Mouse (Mus musculus) embryonic facial prominence, embryonic 12.5 days (tissue): ENCODE results near the gene Mypop. TPM values are rescaled to one million over a fixed set of nuclear protein-coding genes. Genes with fewer than 3 reads are reported as not detected.

Experiments used
- ATAC-seq: fragments of 200-750 bp; cut with Nextera tagmentation; 2 replicates; pipeline ENCODE4 v1.8.0; 2017; ENCODE audit not compliant: insufficient number of reproducible peaks, insufficient read depth, low FRiP score, low TSS enrichment
- H3K27ac ChIP-seq: fragments of 300-500 bp; sonication (generic); 2 replicates; pipeline ENCODE4 v1.5.1; 2016; ENCODE audit warnings: mild to moderate bottlenecking
- H3K27me3 ChIP-seq: fragments of 300-500 bp; sonication (generic); 2 replicates; pipeline ENCODE4 v1.6.1; 2016; ENCODE audit warnings: mild to moderate bottlenecking, moderate library complexity
- H3K36me3 ChIP-seq: fragments of 300-500 bp; sonication (generic); 2 replicates; pipeline ENCODE4 v1.6.1; 2016; ENCODE audit warnings: mild to moderate bottlenecking
- H3K4me1 ChIP-seq: fragments of 300-500 bp; sonication (generic); 2 replicates; pipeline ENCODE4 v1.6.1; 2016
- H3K4me2 ChIP-seq: fragments of 300-500 bp; sonication (generic); replicated peaks from 2 replicates; pipeline ENCODE4 v1.6.1; 2016; ENCODE audit warnings: mild to moderate bottlenecking, moderate library complexity
- H3K4me3 ChIP-seq: fragments of 300-500 bp; sonication (generic); 2 replicates; pipeline ENCODE4 v1.5.1; 2016; ENCODE audit warnings: mild to moderate bottlenecking
- H3K9ac ChIP-seq: fragments of 300-500 bp; sonication (generic); 2 replicates; pipeline ENCODE4 v1.6.1; 2016; ENCODE audit warnings: mild to moderate bottlenecking, moderate library complexity
- H3K9me3 ChIP-seq: fragments of 300-500 bp; sonication (generic); 2 replicates; pipeline ENCODE4 v1.6.1; 2016; ENCODE audit warnings: mild to moderate bottlenecking, moderate library complexity
- WGBS: fragments of 180-500 bp; shearing (Covaris S2); methylation state at CpG from one replicate; pipeline ENCODE4 v1.1.7; 2016; 5-methylcytosine and 5-hydroxymethylcytosine counted together
- polyA plus RNA-seq: library from polyadenylated mRNA; unstranded; fragments of >200 nt; fragmentation: Nextera tagmentation; extraction: Ambion mirVana; gene quantifications from 2 replicates; pipeline ENCODE4 v1.2.1, GENCODE M21; 2016

The Mypop gene
- polyA plus RNA-seq, 1 experiment from 2014 or later, result 7.7 TPM

GRCm38 (mm10) chr7:19023357-19023814 is 32.3 kb downstream of the Mypop start, which contains the start of gene Foxa3:
TSS of gene Foxa3 (minus strand) at chr7:19023538.
- H3K9me3 ChIP-seq, result no peaks in the 10 kb centered on the region

GRCm38 (mm10) chr7:19024096-19024506 is 33.1 kb downstream of the Mypop start, which contains the start of gene Sympk:
TSS of gene Sympk (plus strand) at chr7:19024377.
- Histone ChIP-seq H3K4me2 (peak within 1 kb of the TSS; percentile 90), H3K4me3 (peak within 1 kb of the TSS; percentile 82), H3K36me3 (peaks cover 6% of the 10 kb centered on the region), H3K9me3 (no peaks in the 10 kb centered on the region), H3K27ac (peak within 1 kb of the TSS; percentile 60; the same call in 1 of the 2 replicates), H3K9ac (peak within 1 kb of the TSS; percentile 95), H3K27me3 (peaks cover 40% of the 10 kb centered on the region), H3K4me1 (peaks cover 22% of the 10 kb centered on the region)
- WGBS, result under 1% methylated on average over 49 of the region's 50 CpGs
- peak; percentile 92 for ATAC-seq

More at GRCm38 (mm10) chr7:19023357-19023814, 32.3 kb downstream of the Mypop start, which contains the start of gene Foxa3:
- peaks cover 40% of the 10 kb centered on the region for H3K27me3 ChIP-seq
- peak within 1 kb of the TSS; percentile 90 for H3K4me2 ChIP-seq
- H3K9ac ChIP-seq, result peak within 1 kb of the TSS; percentile 95
- H3K4me3 ChIP-seq, result peak within 1 kb of the TSS; percentile 82
- peaks cover 22% of the 10 kb centered on the region for H3K4me1 ChIP-seq
- H3K27ac ChIP-seq, result peak within 1 kb of the TSS; percentile 60; the same call in 1 of the 2 replicates
- no peaks in the 10 kb centered on the region for H3K36me3 ChIP-seq
- 5% methylated on average over 30 of the region's 30 CpGs for WGBS
- ATAC-seq, result no peak

- ATAC-seq, result peak; percentile 49
- H3K27ac ChIP-seq, result peak overlapping the region; percentile 60; the same call in 1 of the 2 replicates
- H3K4me2 ChIP-seq, result peak overlapping the region; percentile 90
- H3K4me3 ChIP-seq, result peak overlapping the region; percentile 82
- H3K27me3 ChIP-seq, result peaks cover 40% of the 10 kb centered on the region
- H3K36me3 ChIP-seq, result peaks cover 12% of the 10 kb centered on the region
- H3K9me3 ChIP-seq, result no peaks in the 10 kb centered on the region
- H3K9ac ChIP-seq, result peak overlapping the region; percentile 95
- peaks cover 22% of the 10 kb centered on the region for H3K4me1 ChIP-seq
- 1% methylated on average over 35 of the region's 36 CpGs for WGBS
Observed at GRCm38 (mm10) chr7:19024581-19025255, 33.7 kb downstream of the Mypop start.

- Histone ChIP-seq H3K9ac (no peak overlapping the region), H3K27ac (no peak overlapping the region)
Observed at GRCm38 (mm10) chr7:19028067-19028466, 37.0 kb downstream of the Mypop start.

GRCm38 (mm10) chr7:19029084-19029653 is 38.1 kb downstream of the Mypop start:
- no peak for ATAC-seq
- Histone ChIP-seq H3K9ac (no peak overlapping the region), H3K27ac (no peak overlapping the region), H3K36me3 (peaks cover 51% of the 10 kb centered on the region), H3K4me2 (no peak overlapping the region), H3K9me3 (no peaks in the 10 kb centered on the region), H3K4me1 (peaks cover 22% of the 10 kb centered on the region), H3K4me3 (no peak overlapping the region), H3K27me3 (no peaks in the 10 kb centered on the region)
- WGBS, result 62% methylated on average over 6 of the region's 6 CpGs

More at GRCm38 (mm10) chr7:19028067-19028466, 37.0 kb downstream of the Mypop start:
- no peak for ATAC-seq
- Histone ChIP-seq H3K4me1 (peaks cover 22% of the 10 kb centered on the region), H3K27me3 (peaks cover 8% of the 10 kb centered on the region), H3K4me3 (no peak overlapping the region), H3K4me2 (no peak overlapping the region), H3K9me3 (no peaks in the 10 kb centered on the region), H3K36me3 (peaks cover 43% of the 10 kb centered on the region)

- WGBS, result 62% methylated on average over 4 of the region's 4 CpGs
- H3K36me3 ChIP-seq, result peaks cover 75% of the 10 kb centered on the region
Observed at GRCm38 (mm10) chr7:19031641-19032040, 40.6 kb downstream of the Mypop start.

GRCm38 (mm10) chr7:19044616-19045015 is 53.6 kb downstream of the Mypop start:
- no peak overlapping the region for H3K4me2 ChIP-seq
- no peaks in the 10 kb centered on the region for H3K4me1 ChIP-seq
- no peak for ATAC-seq
- peaks cover 99% of the 10 kb centered on the region for H3K36me3 ChIP-seq
- H3K27me3 ChIP-seq, result no peaks in the 10 kb centered on the region
- H3K27ac ChIP-seq, result no peak overlapping the region
- WGBS, result 95% methylated on average over 6 of the region's 6 CpGs
- no peaks in the 10 kb centered on the region for H3K9me3 ChIP-seq
- no peak overlapping the region for H3K4me3 ChIP-seq
- H3K9ac ChIP-seq, result no peak overlapping the region

More at GRCm38 (mm10) chr7:19031641-19032040, 40.6 kb downstream of the Mypop start:
- Histone ChIP-seq H3K4me2 (no peak overlapping the region), H3K4me1 (0 out of 2 replicates have a peak, but pooled peaks cover 7% of the 10 kb centered on the region), H3K9me3 (no peaks in the 10 kb centered on the region), H3K27me3 (no peaks in the 10 kb centered on the region), H3K4me3 (no peak overlapping the region), H3K9ac (no peak overlapping the region), H3K27ac (no peak overlapping the region)
- no peak for ATAC-seq

- H3K4me2 ChIP-seq, result no peak overlapping the region
- no peak overlapping the region for H3K27ac ChIP-seq
- no peak overlapping the region for H3K4me3 ChIP-seq
- no peaks in the 10 kb centered on the region for H3K4me1 ChIP-seq
- no peak for ATAC-seq
- H3K9me3 ChIP-seq, result no peaks in the 10 kb centered on the region
- WGBS, result 92% methylated on average over 11 of the region's 11 CpGs
- H3K27me3 ChIP-seq, result no peaks in the 10 kb centered on the region
- H3K9ac ChIP-seq, result no peak overlapping the region
- peaks cover 99% of the 10 kb centered on the region for H3K36me3 ChIP-seq
Observed at GRCm38 (mm10) chr7:19046286-19047069, 55.4 kb downstream of the Mypop start.

- Histone ChIP-seq H3K27ac (no peak overlapping the region), H3K4me2 (no peak overlapping the region), H3K36me3 (peaks cover 98% of the 10 kb centered on the region), H3K4me1 (no peaks in the 10 kb centered on the region), H3K9me3 (no peaks in the 10 kb centered on the region), H3K27me3 (no peaks in the 10 kb centered on the region), H3K4me3 (no peak overlapping the region), H3K9ac (no peak overlapping the region)
- no peak for ATAC-seq
- 89% methylated on average over 14 of the region's 14 CpGs for WGBS
Observed at GRCm38 (mm10) chr7:19048006-19048527, 57.0 kb downstream of the Mypop start.

- Histone ChIP-seq H3K27me3 (no peaks in the 10 kb centered on the region), H3K9ac (no peak overlapping the region), H3K27ac (no peak overlapping the region), H3K9me3 (no peaks in the 10 kb centered on the region), H3K36me3 (peaks cover 91% of the 10 kb centered on the region), H3K4me2 (no peak overlapping the region), H3K4me3 (no peak overlapping the region), H3K4me1 (peaks cover under 1% of the 10 kb centered on the region; the same call in 1 of the 2 replicates)
- no peak for ATAC-seq
- 88% methylated on average over 5 of the region's 5 CpGs for WGBS
Observed at GRCm38 (mm10) chr7:19049252-19049651, 58.2 kb downstream of the Mypop start.

- H3K4me3 ChIP-seq, result no peak overlapping the region
- no peaks in the 10 kb centered on the region for H3K9me3 ChIP-seq
- H3K27me3 ChIP-seq, result no peaks in the 10 kb centered on the region
- H3K4me1 ChIP-seq, result peaks cover 9% of the 10 kb centered on the region
- H3K4me2 ChIP-seq, result no peak overlapping the region
- ATAC-seq, result no peak
- H3K9ac ChIP-seq, result no peak overlapping the region; the same call in 1 of the 2 replicates
- 90% methylated on average over 8 of the region's 8 CpGs for WGBS
- H3K27ac ChIP-seq, result no peak overlapping the region
- peaks cover 83% of the 10 kb centered on the region for H3K36me3 ChIP-seq
Observed at GRCm38 (mm10) chr7:19050172-19050571, 59.1 kb downstream of the Mypop start.
